Mouse (Mus musculus) frontal cortex, postnatal 36 days (tissue): ENCODE measurements at regions not wholly inside any gene's neighbourhood (a gene's known extent, or its start where the extent isn't known, plus 50 kb on each side); places are given as distances from the start of the nearest gene placed in this dataset.
"Not testable (repeated sequence)": the region's sequence is repeated elsewhere in the genome, so short reads cannot be mapped to it uniquely, and the experiment has no call there.

Experiments
- DNase-seq, 2 experiments: peaks; one replicate each; pipeline ENCODE4 v3.0.0; 2022; ENCODE audit warnings: low spot score in 2 of 2

GRCm38 (mm10) chr6:48341367-48341766 lies 54.0 kb upstream of the Krba1 start:
- not testable (repeated sequence) for DNase-seq

GRCm38 (mm10) chr6:48336964-48337363 lies 58.4 kb upstream of the Krba1 start:
- not testable (repeated sequence) for DNase-seq

GRCm38 (mm10) chr6:48288011-48288410 lies 107.4 kb upstream of the Krba1 start:
- no peak for DNase-seq

- not testable (repeated sequence) for DNase-seq
Observed at GRCm38 (mm10) chr6:48279646-48280045, 115.7 kb upstream of the Krba1 start.

- not testable (repeated sequence) for DNase-seq
Observed at GRCm38 (mm10) chr6:48261563-48261962, 133.8 kb upstream of the Krba1 start.

GRCm38 (mm10) chr6:48252989-48253388 lies 142.4 kb upstream of the Krba1 start:
- not testable (repeated sequence) for DNase-seq

- no peak for DNase-seq
Observed at GRCm38 (mm10) chr6:48251954-48252353, 143.4 kb upstream of the Krba1 start.

- DNase-seq: not testable (repeated sequence)
Observed at GRCm38 (mm10) chr6:48244191-48244590, 151.2 kb upstream of the Krba1 start.

GRCm38 (mm10) chr6:48227431-48227830 lies 141.0 kb upstream of the Zfp746 start:
- no peak for DNase-seq

- DNase-seq: no peak
Observed at GRCm38 (mm10) chr6:48224206-48224605, 137.8 kb upstream of the Zfp746 start.

GRCm38 (mm10) chr6:48222971-48223370 lies 136.6 kb upstream of the Zfp746 start:
- DNase-seq: no peak

- peak; percentile 15 to 71 for DNase-seq
Observed at GRCm38 (mm10) chr6:48221806-48222205, 135.4 kb upstream of the Zfp746 start.

GRCm38 (mm10) chr6:48215212-48215611 lies 128.8 kb upstream of the Zfp746 start:
- DNase-seq: no peak

- DNase-seq: no peak
Observed at GRCm38 (mm10) chr6:48209739-48210138, 123.3 kb upstream of the Zfp746 start.

GRCm38 (mm10) chr6:48209103-48209502 lies 122.7 kb upstream of the Zfp746 start:
- DNase-seq: no peak

GRCm38 (mm10) chr6:48205722-48206121 lies 119.3 kb upstream of the Zfp746 start:
- DNase-seq: no peak

GRCm38 (mm10) chr6:48199951-48200350 lies 113.6 kb upstream of the Zfp746 start:
- no peak for DNase-seq

- no peak for DNase-seq
Observed at GRCm38 (mm10) chr6:48198806-48199205, 112.4 kb upstream of the Zfp746 start.

GRCm38 (mm10) chr6:48197696-48198378 lies 111.4 kb upstream of the Zfp746 start:
- DNase-seq: no peak

- peak; percentile 5 to 45 for DNase-seq
Observed at GRCm38 (mm10) chr6:48188363-48188762, 102.0 kb upstream of the Zfp746 start.

GRCm38 (mm10) chr6:48185311-48185710 lies 98.9 kb upstream of the Zfp746 start:
- DNase-seq: no peak

- no peak for DNase-seq
Observed at GRCm38 (mm10) chr6:48178360-48179120, 92.1 kb upstream of the Zfp746 start.

GRCm38 (mm10) chr6:48177936-48178335 lies 91.5 kb upstream of the Zfp746 start:
- peak; percentile 52 to 86 for DNase-seq
